Mouse (Mus musculus): ENCODE measurements at regions not wholly inside any gene's neighbourhood (a gene's known extent, or its start where the extent isn't known, plus 50 kb on each side); places are given as distances from the start of the nearest gene placed in this dataset.
A peak's percentile ranks its signal among the peaks of the same experiment; 100 is the strongest.

GRCm38 (mm10) chr3:52859848-52860247 lies 157.2 kb downstream of the Cog6 start:
- DNase-seq (ENCODE audit: low read depth): no peak

GRCm38 (mm10) chr3:52859266-52859825 lies 157.7 kb downstream of the Cog6 start:
- DNase-seq (ENCODE audit: low read depth): no peak

GRCm38 (mm10) chr3:52858259-52858658 lies 158.8 kb downstream of the Cog6 start:
- DNase-seq (ENCODE audit: low read depth): no peak

- peak; percentile 52 for DNase-seq (ENCODE audit: low read depth)
These were observed 160.0 kb downstream of the Cog6 start for GRCm38 (mm10) chr3:52857076-52857475.

- no peak for DNase-seq (ENCODE audit: low read depth)
These were observed 162.5 kb downstream of the Cog6 start for GRCm38 (mm10) chr3:52854560-52854959.

- no peak for DNase-seq (ENCODE audit: low read depth)
These were observed 163.9 kb downstream of the Cog6 start for GRCm38 (mm10) chr3:52853126-52853525.

- DNase-seq (ENCODE audit: low read depth): peak; percentile 35
These were observed 171.9 kb downstream of the Cog6 start for GRCm38 (mm10) chr3:52845166-52845565.

GRCm38 (mm10) chr3:52843998-52844397 lies 173.0 kb downstream of the Cog6 start:
- peak; percentile 95 for DNase-seq (ENCODE audit: low read depth)

GRCm38 (mm10) chr3:52842866-52843425 lies 174.1 kb downstream of the Cog6 start:
- DNase-seq (ENCODE audit: low read depth): peak; percentile 63

GRCm38 (mm10) chr3:52840160-52840953 lies 176.7 kb downstream of the Cog6 start:
- peak; percentile 86 for DNase-seq (ENCODE audit: low read depth)

- DNase-seq (ENCODE audit: low read depth): no peak
These were observed 179.0 kb downstream of the Cog6 start for GRCm38 (mm10) chr3:52838020-52838419.

GRCm38 (mm10) chr3:52837527-52837926 lies 179.5 kb downstream of the Cog6 start:
- DNase-seq (ENCODE audit: low read depth): peak; percentile 58

GRCm38 (mm10) chr3:52836780-52837179 lies 180.3 kb downstream of the Cog6 start:
- DNase-seq (ENCODE audit: low read depth): no peak

- peak; percentile 68 for DNase-seq (ENCODE audit: low read depth)
These were observed 184.6 kb downstream of the Cog6 start for GRCm38 (mm10) chr3:52832421-52832820.

GRCm38 (mm10) chr3:52831986-52832385 lies 185.1 kb downstream of the Cog6 start:
- DNase-seq (ENCODE audit: low read depth): peak; percentile 75

- DNase-seq (ENCODE audit: low read depth): peak; percentile 66
These were observed 186.9 kb downstream of the Cog6 start for GRCm38 (mm10) chr3:52830101-52830500.

GRCm38 (mm10) chr3:52829069-52829468 lies 188.0 kb downstream of the Cog6 start:
- DNase-seq (ENCODE audit: low read depth): peak; percentile 19

- no peak for DNase-seq (ENCODE audit: low read depth)
These were observed 188.6 kb downstream of the Cog6 start for GRCm38 (mm10) chr3:52828473-52828872.

- DNase-seq (ENCODE audit: low read depth): no peak
These were observed 194.2 kb downstream of the Cog6 start for GRCm38 (mm10) chr3:52822848-52823247.

GRCm38 (mm10) chr3:52821450-52821849 lies 195.6 kb downstream of the Cog6 start:
- no peak for DNase-seq (ENCODE audit: low read depth)

- no peak for DNase-seq (ENCODE audit: low read depth)
These were observed 198.6 kb downstream of the Cog6 start for GRCm38 (mm10) chr3:52818401-52818800.

GRCm38 (mm10) chr3:52817416-52817815 lies 199.6 kb downstream of the Cog6 start:
- no peak for DNase-seq (ENCODE audit: low read depth)

GRCm38 (mm10) chr3:52815497-52815896 lies 201.5 kb downstream of the Cog6 start:
- DNase-seq (ENCODE audit: low read depth): no peak

Data from naive thymus-derived CD4-positive, alpha-beta T cell, adult 2 months (primary cell).